Mouse (Mus musculus): Measurements from ENCODE around the gene Nufip2. TPM values are rescaled to one million over a fixed set of nuclear protein-coding genes. Genes with fewer than 3 reads are reported as not detected.
A peak's percentile ranks its signal among the peaks of the same experiment; 100 is the strongest.
"Not testable (repeated sequence)": the region's sequence is repeated elsewhere in the genome, so short reads cannot be mapped to it uniquely, and the experiment has no call there.

The Nufip2 gene
- polyA plus RNA-seq (2016; fragmentation: Nextera tagmentation; extraction: Ambion mirVana), result 3.9 and 4.7 TPM in 2 replicates

- DNase-seq (ENCODE audit: low spot score), result peak; percentile 99
- under 1% methylated on average over 38 of the region's 38 CpGs for WGBS
- Histone ChIP-seq H3K4me3 (peak within 1 kb of the TSS; percentile 94), H3K27ac (replicated peaks) (peak within 1 kb of the TSS; percentile 98), H3K9me3 (no peaks in the 10 kb centered on the region), H3K27me3 (replicated peaks; ENCODE audit: low read depth, poor library complexity, severe bottlenecking) (no peaks in the 10 kb centered on the region), H3K36me3 (replicated peaks) (peaks cover 21% of the 10 kb centered on the region), H3K4me1 (peaks cover 12% of the 10 kb centered on the region)
These were observed at the start of gene Nufip2 for GRCm38 (mm10) chr11:77685383-77686265. TSS of gene Nufip2 (plus strand) at chr11:77686155.

GRCm38 (mm10) chr11:77641390-77641789, 44.6 kb upstream of the Nufip2 start:
- no peaks in the 10 kb centered on the region for H3K4me1 ChIP-seq
- no peaks in the 10 kb centered on the region for H3K36me3 ChIP-seq (replicated peaks)
- no peaks in the 10 kb centered on the region for H3K9me3 ChIP-seq
- H3K4me3 ChIP-seq, result no peak overlapping the region
- no peak for DNase-seq (ENCODE audit: low spot score)
- no peaks in the 10 kb centered on the region for H3K27me3 ChIP-seq (replicated peaks; ENCODE audit: low read depth, poor library complexity, severe bottlenecking)
- no peak overlapping the region for H3K27ac ChIP-seq (replicated peaks)
- 82% methylated on average over 9 of the region's 9 CpGs for WGBS

GRCm38 (mm10) chr11:77645481-77645880, 40.5 kb upstream of the Nufip2 start:
- no peaks in the 10 kb centered on the region for H3K4me1 ChIP-seq
- WGBS, result 89% methylated on average over 4 of the region's 4 CpGs
- DNase-seq (ENCODE audit: low spot score), result no peak
- H3K27ac ChIP-seq (replicated peaks), result no peak overlapping the region
- H3K9me3 ChIP-seq, result no peaks in the 10 kb centered on the region
- no peaks in the 10 kb centered on the region for H3K36me3 ChIP-seq (replicated peaks)
- no peak overlapping the region for H3K4me3 ChIP-seq
- H3K27me3 ChIP-seq (replicated peaks; ENCODE audit: low read depth, poor library complexity, severe bottlenecking), result no peaks in the 10 kb centered on the region

GRCm38 (mm10) chr11:77648878-77649277, 37.1 kb upstream of the Nufip2 start:
- H3K4me3 ChIP-seq, result no peak overlapping the region
- H3K27me3 ChIP-seq (replicated peaks; ENCODE audit: low read depth, poor library complexity, severe bottlenecking), result no peaks in the 10 kb centered on the region
- H3K9me3 ChIP-seq, result no peaks in the 10 kb centered on the region
- no peaks in the 10 kb centered on the region for H3K36me3 ChIP-seq (replicated peaks)
- no peaks in the 10 kb centered on the region for H3K4me1 ChIP-seq
- no peak overlapping the region for H3K27ac ChIP-seq (replicated peaks)
- DNase-seq (ENCODE audit: low spot score), result no peak
- 76% methylated on average over 7 of the region's 7 CpGs for WGBS

GRCm38 (mm10) chr11:77652484-77652883, 33.5 kb upstream of the Nufip2 start:
- no peak for DNase-seq (ENCODE audit: low spot score)
- Histone ChIP-seq H3K9me3 (no peaks in the 10 kb centered on the region), H3K4me3 (no peak overlapping the region), H3K27ac (replicated peaks) (no peak overlapping the region), H3K36me3 (replicated peaks) (no peaks in the 10 kb centered on the region), H3K4me1 (no peaks in the 10 kb centered on the region), H3K27me3 (replicated peaks; ENCODE audit: low read depth, poor library complexity, severe bottlenecking) (no peaks in the 10 kb centered on the region)
- 66% methylated on average over 6 of the region's 6 CpGs for WGBS

- 98% methylated on average over 4 of the region's 4 CpGs for WGBS
- H3K36me3 ChIP-seq (replicated peaks); H3K4me1 ChIP-seq; DNase-seq (ENCODE audit: low spot score); H3K4me3 ChIP-seq; H3K27me3 ChIP-seq (replicated peaks; ENCODE audit: low read depth, poor library complexity, severe bottlenecking); H3K27ac ChIP-seq (replicated peaks); H3K9me3 ChIP-seq: not testable (repeated sequence)
These were observed 32.4 kb upstream of the Nufip2 start for GRCm38 (mm10) chr11:77653406-77654190.

- Histone ChIP-seq H3K9me3 (no peaks in the 10 kb centered on the region), H3K27ac (replicated peaks) (no peak overlapping the region), H3K4me1 (no peaks in the 10 kb centered on the region), H3K4me3 (no peak overlapping the region), H3K36me3 (replicated peaks) (no peaks in the 10 kb centered on the region), H3K27me3 (replicated peaks; ENCODE audit: low read depth, poor library complexity, severe bottlenecking) (no peaks in the 10 kb centered on the region)
- WGBS, result 67% methylated on average over 4 of the region's 4 CpGs
- DNase-seq (ENCODE audit: low spot score), result no peak
These were observed 26.0 kb upstream of the Nufip2 start for GRCm38 (mm10) chr11:77659986-77660385.

- WGBS, result 86% methylated on average over 6 of the region's 6 CpGs
- H3K9me3 ChIP-seq, result no peaks in the 10 kb centered on the region
- H3K4me1 ChIP-seq, result no peaks in the 10 kb centered on the region
- H3K27ac ChIP-seq (replicated peaks), result no peak overlapping the region
- H3K36me3 ChIP-seq (replicated peaks), result no peaks in the 10 kb centered on the region
- H3K27me3 ChIP-seq (replicated peaks; ENCODE audit: low read depth, poor library complexity, severe bottlenecking), result no peaks in the 10 kb centered on the region
- no peak overlapping the region for H3K4me3 ChIP-seq
- no peak for DNase-seq (ENCODE audit: low spot score)
These were observed 22.3 kb upstream of the Nufip2 start for GRCm38 (mm10) chr11:77663639-77664038.

- no peaks in the 10 kb centered on the region for H3K9me3 ChIP-seq
- no peaks in the 10 kb centered on the region for H3K27me3 ChIP-seq (replicated peaks; ENCODE audit: low read depth, poor library complexity, severe bottlenecking)
- H3K4me1 ChIP-seq, result no peaks in the 10 kb centered on the region
- DNase-seq (ENCODE audit: low spot score), result no peak
- no peaks in the 10 kb centered on the region for H3K36me3 ChIP-seq (replicated peaks)
- no peak overlapping the region for H3K27ac ChIP-seq (replicated peaks)
- no peak overlapping the region for H3K4me3 ChIP-seq
- WGBS, result 91% methylated on average over 8 of the region's 8 CpGs
These were observed 21.9 kb upstream of the Nufip2 start for GRCm38 (mm10) chr11:77664046-77664445.

- H3K4me3 ChIP-seq; H3K4me1 ChIP-seq; DNase-seq (ENCODE audit: low spot score); H3K9me3 ChIP-seq; H3K27me3 ChIP-seq (replicated peaks; ENCODE audit: low read depth, poor library complexity, severe bottlenecking); H3K36me3 ChIP-seq (replicated peaks); H3K27ac ChIP-seq (replicated peaks): not testable (repeated sequence)
- WGBS, result 77% methylated on average over 5 of the region's 5 CpGs
These were observed 20.6 kb upstream of the Nufip2 start for GRCm38 (mm10) chr11:77665384-77665783.

GRCm38 (mm10) chr11:77666766-77667165, 19.2 kb upstream of the Nufip2 start:
- not testable (repeated sequence) for DNase-seq (ENCODE audit: low spot score); H3K4me1 ChIP-seq; H3K27me3 ChIP-seq (replicated peaks; ENCODE audit: low read depth, poor library complexity, severe bottlenecking); H3K9me3 ChIP-seq; H3K4me3 ChIP-seq; H3K27ac ChIP-seq (replicated peaks); H3K36me3 ChIP-seq (replicated peaks)
- WGBS, result 92% methylated on average over 8 of the region's 8 CpGs

- H3K27ac ChIP-seq (replicated peaks), result no peak overlapping the region
- DNase-seq (ENCODE audit: low spot score), result no peak
- H3K36me3 ChIP-seq (replicated peaks), result no peaks in the 10 kb centered on the region
- H3K9me3 ChIP-seq, result peaks cover 5% of the 10 kb centered on the region; the same call in 1 of the 2 replicates
- H3K4me3 ChIP-seq, result no peak overlapping the region
- H3K4me1 ChIP-seq, result no peaks in the 10 kb centered on the region
- WGBS, result 96% methylated on average over 2 of the region's 2 CpGs
- H3K27me3 ChIP-seq (replicated peaks; ENCODE audit: low read depth, poor library complexity, severe bottlenecking), result no peaks in the 10 kb centered on the region
These were observed 13.2 kb upstream of the Nufip2 start for GRCm38 (mm10) chr11:77672746-77673145.

Measured in embryonic facial prominence, embryonic 10.5 days (tissue).